Mouse (Mus musculus): ENCODE measurements at regions not wholly inside any gene's neighbourhood (a gene's known extent, or its start where the extent isn't known, plus 50 kb on each side); places are given as distances from the start of the nearest gene placed in this dataset.
A peak's percentile ranks its signal among the peaks of the same experiment; 100 is the strongest.

- DNase-seq (ENCODE audit: low spot score): no peak
- H3K4me1 ChIP-seq (replicated peaks): no peaks in the 10 kb centered on the region
- WGBS: 86% methylated on average over 4 of the region's 4 CpGs
Observed at GRCm38 (mm10) chr3:155381910-155382309, 288.7 kb downstream of the Lrriq3 start.

GRCm38 (mm10) chr3:155382817-155383216 is 289.6 kb downstream of the Lrriq3 start:
- DNase-seq (ENCODE audit: low spot score): no peak
- no peaks in the 10 kb centered on the region for H3K4me1 ChIP-seq (replicated peaks)
- H3K4me3 ChIP-seq: no peak overlapping the region
- WGBS: 91% methylated on average over 2 of the region's 2 CpGs
- no peaks in the 10 kb centered on the region for H3K27me3 ChIP-seq (ENCODE audit: insufficient read depth, poor library complexity, severe bottlenecking)
- no peak overlapping the region for H3K27ac ChIP-seq
- H3K36me3 ChIP-seq: no peaks in the 10 kb centered on the region
- no peaks in the 10 kb centered on the region for H3K9me3 ChIP-seq

More at GRCm38 (mm10) chr3:155381910-155382309, 288.7 kb downstream of the Lrriq3 start:
- Histone ChIP-seq H3K4me3 (no peak overlapping the region), H3K36me3 (no peaks in the 10 kb centered on the region), H3K9me3 (no peaks in the 10 kb centered on the region), H3K27me3 (ENCODE audit: insufficient read depth, poor library complexity, severe bottlenecking) (no peaks in the 10 kb centered on the region), H3K27ac (no peak overlapping the region)

- H3K9me3 ChIP-seq: no peaks in the 10 kb centered on the region
- no peak overlapping the region for H3K27ac ChIP-seq
- no peak for DNase-seq (ENCODE audit: low spot score)
- no peak overlapping the region for H3K4me3 ChIP-seq
- no peaks in the 10 kb centered on the region for H3K36me3 ChIP-seq
- H3K27me3 ChIP-seq (ENCODE audit: insufficient read depth, poor library complexity, severe bottlenecking): no peaks in the 10 kb centered on the region
- no peaks in the 10 kb centered on the region for H3K4me1 ChIP-seq (replicated peaks)
- 94% methylated on average over 5 of the region's 5 CpGs for WGBS
Observed at GRCm38 (mm10) chr3:155390666-155391065, 297.4 kb downstream of the Lrriq3 start.

- WGBS: 88% methylated on average over 2 of the region's 2 CpGs
- DNase-seq (ENCODE audit: low spot score): no peak
Observed at GRCm38 (mm10) chr3:155396134-155396533, 302.9 kb downstream of the Lrriq3 start.

GRCm38 (mm10) chr3:155401763-155402162 is 308.5 kb downstream of the Lrriq3 start:
- Histone ChIP-seq H3K9me3 (no peaks in the 10 kb centered on the region), H3K4me1 (replicated peaks) (0 out of 2 replicates have a peak, but pooled peaks cover 4% of the 10 kb centered on the region), H3K36me3 (no peaks in the 10 kb centered on the region), H3K4me3 (no peak overlapping the region), H3K27me3 (ENCODE audit: insufficient read depth, poor library complexity, severe bottlenecking) (no peaks in the 10 kb centered on the region), H3K27ac (no peak overlapping the region)
- no peak for DNase-seq (ENCODE audit: low spot score)
- WGBS: 74% methylated on average over 1 of the region's 1 CpGs

More at GRCm38 (mm10) chr3:155396134-155396533, 302.9 kb downstream of the Lrriq3 start:
- Histone ChIP-seq H3K4me1 (replicated peaks) (no peaks in the 10 kb centered on the region), H3K27ac (no peak overlapping the region), H3K4me3 (no peak overlapping the region), H3K27me3 (ENCODE audit: insufficient read depth, poor library complexity, severe bottlenecking) (no peaks in the 10 kb centered on the region), H3K36me3 (no peaks in the 10 kb centered on the region), H3K9me3 (no peaks in the 10 kb centered on the region)

GRCm38 (mm10) chr3:155408907-155409306 is 315.7 kb downstream of the Lrriq3 start:
- H3K27ac ChIP-seq: peak overlapping the region; percentile 24; the same call in 1 of the 2 replicates
- no peak for DNase-seq (ENCODE audit: low spot score)
- no peak overlapping the region for H3K4me3 ChIP-seq
- H3K27me3 ChIP-seq (ENCODE audit: insufficient read depth, poor library complexity, severe bottlenecking): no peaks in the 10 kb centered on the region
- H3K36me3 ChIP-seq: no peaks in the 10 kb centered on the region
- no peaks in the 10 kb centered on the region for H3K9me3 ChIP-seq
- 48% methylated on average over 2 of the region's 2 CpGs for WGBS
- H3K4me1 ChIP-seq (replicated peaks): peaks cover 17% of the 10 kb centered on the region

- H3K4me1 ChIP-seq (replicated peaks): peaks cover 17% of the 10 kb centered on the region
- no peaks in the 10 kb centered on the region for H3K36me3 ChIP-seq
- 63% methylated on average over 2 of the region's 2 CpGs for WGBS
- no peak for DNase-seq (ENCODE audit: low spot score)
- no peaks in the 10 kb centered on the region for H3K9me3 ChIP-seq
- H3K27me3 ChIP-seq (ENCODE audit: insufficient read depth, poor library complexity, severe bottlenecking): no peaks in the 10 kb centered on the region
- H3K4me3 ChIP-seq: no peak overlapping the region
- 0 out of 2 replicates have a peak overlapping the region, but pooled peaks have one; percentile 12 for H3K27ac ChIP-seq
Observed at GRCm38 (mm10) chr3:155409371-155409770, 316.1 kb downstream of the Lrriq3 start.

- no peak overlapping the region for H3K4me3 ChIP-seq
- H3K27me3 ChIP-seq (ENCODE audit: insufficient read depth, poor library complexity, severe bottlenecking): no peaks in the 10 kb centered on the region
- 73% methylated on average over 2 of the region's 2 CpGs for WGBS
- no peaks in the 10 kb centered on the region for H3K9me3 ChIP-seq
- 0 out of 2 replicates have a peak overlapping the region, but pooled peaks have one; percentile 12 for H3K27ac ChIP-seq
- H3K4me1 ChIP-seq (replicated peaks): peaks cover 17% of the 10 kb centered on the region
- no peaks in the 10 kb centered on the region for H3K36me3 ChIP-seq
- DNase-seq (ENCODE audit: low spot score): no peak
Observed at GRCm38 (mm10) chr3:155409867-155410266, 316.6 kb downstream of the Lrriq3 start.

- no peaks in the 10 kb centered on the region for H3K27me3 ChIP-seq (ENCODE audit: insufficient read depth, poor library complexity, severe bottlenecking)
- H3K4me1 ChIP-seq (replicated peaks): no peaks in the 10 kb centered on the region; the same call in 1 of the 2 replicates
- no peak overlapping the region for H3K27ac ChIP-seq
- WGBS: 75% methylated on average over 16 of the region's 16 CpGs
- H3K36me3 ChIP-seq: no peaks in the 10 kb centered on the region
- H3K4me3 ChIP-seq: no peak overlapping the region
- DNase-seq (ENCODE audit: low spot score): no peak
- H3K9me3 ChIP-seq: no peaks in the 10 kb centered on the region
Observed at GRCm38 (mm10) chr3:155459701-155460481, 366.7 kb downstream of the Lrriq3 start.

- WGBS: 90% methylated on average over 4 of the region's 4 CpGs
- Histone ChIP-seq H3K27ac (no peak overlapping the region), H3K36me3 (no peaks in the 10 kb centered on the region), H3K4me3 (no peak overlapping the region), H3K9me3 (no peaks in the 10 kb centered on the region), H3K4me1 (replicated peaks) (no peaks in the 10 kb centered on the region; the same call in 1 of the 2 replicates), H3K27me3 (ENCODE audit: insufficient read depth, poor library complexity, severe bottlenecking) (no peaks in the 10 kb centered on the region)
- no peak for DNase-seq (ENCODE audit: low spot score)
Observed at GRCm38 (mm10) chr3:155462095-155462494, 368.9 kb downstream of the Lrriq3 start.

GRCm38 (mm10) chr3:155470742-155471141 is 377.5 kb downstream of the Lrriq3 start:
- WGBS: 87% methylated on average over 2 of the region's 2 CpGs
- H3K4me3 ChIP-seq: no peak overlapping the region
- DNase-seq (ENCODE audit: low spot score): no peak
- H3K36me3 ChIP-seq: no peaks in the 10 kb centered on the region
- H3K27me3 ChIP-seq (ENCODE audit: insufficient read depth, poor library complexity, severe bottlenecking): no peaks in the 10 kb centered on the region
- H3K4me1 ChIP-seq (replicated peaks): no peaks in the 10 kb centered on the region
- no peaks in the 10 kb centered on the region for H3K9me3 ChIP-seq
- no peak overlapping the region for H3K27ac ChIP-seq

GRCm38 (mm10) chr3:155485487-155485886 is 392.3 kb downstream of the Lrriq3 start:
- Histone ChIP-seq H3K27ac (no peak overlapping the region), H3K4me3 (no peak overlapping the region), H3K27me3 (ENCODE audit: insufficient read depth, poor library complexity, severe bottlenecking) (no peaks in the 10 kb centered on the region), H3K4me1 (replicated peaks) (no peaks in the 10 kb centered on the region), H3K9me3 (no peaks in the 10 kb centered on the region), H3K36me3 (no peaks in the 10 kb centered on the region)
- 78% methylated on average over 2 of the region's 2 CpGs for WGBS
- no peak for DNase-seq (ENCODE audit: low spot score)

GRCm38 (mm10) chr3:155487877-155488537 is 394.8 kb downstream of the Lrriq3 start:
- WGBS: 85% methylated on average over 8 of the region's 8 CpGs
- DNase-seq (ENCODE audit: low spot score): no peak
- Histone ChIP-seq H3K4me1 (replicated peaks) (no peaks in the 10 kb centered on the region), H3K36me3 (no peaks in the 10 kb centered on the region), H3K27ac (no peak overlapping the region), H3K4me3 (no peak overlapping the region), H3K9me3 (no peaks in the 10 kb centered on the region), H3K27me3 (ENCODE audit: insufficient read depth, poor library complexity, severe bottlenecking) (no peaks in the 10 kb centered on the region)

All from hindbrain, embryonic 10.5 days (tissue).